Mouse (Mus musculus) ES-E14 (cell line): Measurements from ENCODE around the gene Sapcd1.

Experiments used
- CHD2 ChIP-seq: IDR thresholded peaks from 2 replicates; pipeline ENCODE4 v1.6.1; 2014; ENCODE audit warnings: mild to moderate bottlenecking, low read depth, low read length, inconsistent platforms
- HCFC1 ChIP-seq: IDR thresholded peaks from 2 replicates; pipeline ENCODE4 v1.6.1; 2012; ENCODE audit warnings: low read length, inconsistent platforms, borderline replicate concordance; ENCODE audit not compliant: insufficient read depth
- MAFK ChIP-seq: IDR thresholded peaks from 2 replicates; pipeline ENCODE4 v1.6.1; 2014; ENCODE audit warnings: mild to moderate bottlenecking, low read depth, low read length, inconsistent platforms; ENCODE audit not compliant: insufficient read depth
- ZC3H11A ChIP-seq: IDR thresholded peaks from 2 replicates; pipeline ENCODE4 v1.6.1; 2012; ENCODE audit warnings: low read depth, mild to moderate bottlenecking, inconsistent platforms, low read length, borderline replicate concordance
- ZNF384 ChIP-seq: IDR thresholded peaks from 2 replicates; pipeline ENCODE4 v1.6.1; 2012; ENCODE audit warnings: low read depth, low read length, inconsistent platforms

- TF ChIP-seq CHD2 (no peak), ZNF384 (no peak), HCFC1 (no peak), MAFK (no peak), ZC3H11A (no peak)
These were observed 16.4 kb downstream of the Sapcd1 start for GRCm38 (mm10) chr17:35011440-35011839.
